Mouse (Mus musculus): ENCODE results near the gene Adgrd1. TPM values are rescaled to one million over a fixed set of nuclear protein-coding genes. Genes with fewer than 3 reads are reported as not detected.

Adgrd1 gene
- polyA plus RNA-seq (2012; rRNA removed): 0.27 and 0.81 TPM in 2 replicates

DNA sequence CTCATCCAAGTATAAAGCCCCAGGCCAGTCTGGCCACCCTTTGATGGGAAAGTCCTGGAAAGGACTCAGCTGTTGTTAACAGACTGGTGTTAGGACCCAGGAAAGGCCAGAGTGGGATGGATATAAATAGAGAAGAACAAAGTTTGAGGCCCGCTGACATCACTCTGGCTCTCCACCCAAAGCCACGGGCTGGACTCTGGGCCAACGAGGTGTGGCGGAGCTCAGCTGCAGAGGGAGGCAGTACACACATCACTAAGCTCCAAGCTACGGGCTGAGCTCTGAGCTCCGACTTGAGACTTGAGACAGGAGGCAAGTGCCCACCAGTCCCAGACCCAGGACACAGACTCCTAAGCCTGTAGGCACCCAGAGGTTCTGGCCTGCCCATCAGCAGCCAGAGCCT lies at the start of gene Adgrd1:
Adgrd1 (plus strand) TSS at position 240 of the 400 bp plus-strand sequence.

Other genes with a start within 250 kb of the Adgrd1 start
- gene Rimbp2, start 143.3 kb upstream of the Adgrd1 start, polyA plus RNA-seq (2012; rRNA removed): 23.2 and 25.6 TPM in 2 replicates
- gene Stx2, start 88.2 kb upstream of the Adgrd1 start, polyA plus RNA-seq (2012; rRNA removed): 43.3 and 44.5 TPM in 2 replicates
- gene Ran, start 76.7 kb upstream of the Adgrd1 start, polyA plus RNA-seq (2012; rRNA removed): 297 and 328 TPM in 2 replicates